16 mouse cellular contexts compared by ENCODE assay signal in genomic region chr16:49954909-49955308, GRCm38 (mm10).
"Had no signal": no experiment of that assay in that cellular context is flagged by ENCODE, and none has a peak within 500 bp of the region (broad histone marks: within the 10 kb centered on the region; RNA-seq: fewer than 3 reads in every experiment).

No protein-coding gene starts in this region.

- H3K4me3 ChIP-seq: neural tube, embryonic 12.5 days; neural tube, embryonic 13.5 days; neural tube, embryonic 15.5 days; stomach, embryonic 15.5 days had no signal

- H3K9ac ChIP-seq: neural tube, embryonic 12.5 days; neural tube, embryonic 13.5 days; neural tube, embryonic 15.5 days; stomach, embryonic 15.5 days had no signal

- DNase-seq: retina, postnatal 1 day; right cerebral cortex, adult 18-20 months; right cerebral cortex, postnatal 14 days; right cerebral cortex, postnatal 25 days; right cerebral cortex, postnatal 4 days; spleen, adult 18-20 months; thymus, adult 18-20 months; thymus, adult 2 months; thymus, postnatal 14 days; thymus, postnatal 25 days; thymus, postnatal 4 days had no signal

- H3K4me2 ChIP-seq: neural tube, embryonic 12.5 days; neural tube, embryonic 13.5 days; neural tube, embryonic 15.5 days; stomach, embryonic 15.5 days had no signal

- H3K27me3 ChIP-seq: neural tube, embryonic 12.5 days; neural tube, embryonic 13.5 days; neural tube, embryonic 15.5 days; stomach, embryonic 15.5 days had no signal

- H3K4me1 ChIP-seq: neural tube, embryonic 15.5 days; stomach, embryonic 15.5 days had no signal

- H3K9me3 ChIP-seq: neural tube, embryonic 12.5 days; neural tube, embryonic 13.5 days; neural tube, embryonic 15.5 days; stomach, embryonic 15.5 days had no signal

- H3K36me3 ChIP-seq: neural tube, embryonic 12.5 days; neural tube, embryonic 13.5 days; neural tube, embryonic 15.5 days; stomach, embryonic 15.5 days had no signal

- H3K27ac ChIP-seq: neural tube, embryonic 12.5 days; neural tube, embryonic 13.5 days; neural tube, embryonic 15.5 days; stomach, embryonic 15.5 days; stomach, postnatal 0 days had no signal
